Mouse (Mus musculus) cortical plate, adult 2 months (tissue): Measurements from ENCODE around the gene Foxp1.

Source experiments
- CTCF ChIP-seq: fragments of 200-500 bp; IDR thresholded peaks from 2 replicates; pipeline ENCODE4 v1.5.1; 2011; ENCODE audit warnings: mild to moderate bottlenecking, control low read depth, low read length; ENCODE audit not compliant: insufficient read depth; ENCODE audit errors: extremely low read depth
- POLR2A ChIP-seq: fragments of 200-500 bp; IDR thresholded peaks from 2 replicates; pipeline ENCODE4 v1.6.1; 2011; ENCODE audit warnings: mild to moderate bottlenecking, low read length, control low read depth; ENCODE audit not compliant: insufficient read depth; ENCODE audit errors: extremely low read depth

DNA sequence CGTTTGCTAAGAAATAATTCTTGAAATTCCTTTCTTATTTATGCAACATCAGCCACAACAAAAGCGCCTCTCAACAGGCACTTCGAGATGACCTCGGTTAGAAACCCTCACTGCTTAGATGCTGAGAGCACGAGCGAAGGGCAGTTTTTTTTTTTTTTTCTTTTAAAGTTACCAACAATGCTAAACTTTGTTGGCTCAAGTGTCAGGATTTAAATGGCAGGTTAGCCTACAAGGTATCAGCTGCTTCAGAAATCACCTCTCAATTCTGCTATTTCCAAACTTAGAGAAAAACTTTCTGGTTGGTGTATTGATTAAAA is 493.6 kb downstream of the Foxp1 start:
- no peak for TF ChIP-seq CTCF
- TF ChIP-seq POLR2A, result no peak
